Mouse (Mus musculus): ENCODE measurements around the gene Copz1.

Gene Copz1

DNA sequence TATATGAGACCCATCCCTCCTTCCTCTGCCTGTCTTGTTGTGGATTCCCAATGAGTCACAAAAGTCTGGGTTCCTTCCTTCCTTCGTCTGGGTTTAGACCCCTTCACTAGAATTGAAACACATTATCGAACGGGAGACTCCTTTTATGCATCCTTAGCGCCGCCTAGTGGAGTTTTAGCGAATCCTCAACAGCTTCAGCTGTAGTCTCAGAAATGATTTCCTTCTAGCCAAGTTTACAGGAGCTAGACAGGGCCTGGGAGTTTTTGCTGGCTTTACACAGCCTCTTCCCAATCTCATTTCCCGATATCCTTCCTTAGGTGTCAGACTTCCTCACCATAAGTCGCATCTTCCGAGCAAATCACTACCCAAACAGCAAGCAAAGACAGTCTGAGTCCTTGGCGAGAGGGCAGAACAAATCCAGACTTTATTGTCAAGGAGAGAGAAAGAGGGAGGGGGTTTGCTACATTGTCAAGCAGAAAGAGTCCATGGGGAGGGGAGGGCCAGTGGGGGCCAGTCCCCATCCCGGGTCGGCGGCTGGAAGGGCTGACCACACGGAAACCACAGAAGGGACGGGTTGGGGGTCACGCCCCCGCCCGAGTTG lies 41.1 kb downstream of the Copz1 start:
- peak in 1 of 2 experiments; percentile 58 for DNase-seq

DNA sequence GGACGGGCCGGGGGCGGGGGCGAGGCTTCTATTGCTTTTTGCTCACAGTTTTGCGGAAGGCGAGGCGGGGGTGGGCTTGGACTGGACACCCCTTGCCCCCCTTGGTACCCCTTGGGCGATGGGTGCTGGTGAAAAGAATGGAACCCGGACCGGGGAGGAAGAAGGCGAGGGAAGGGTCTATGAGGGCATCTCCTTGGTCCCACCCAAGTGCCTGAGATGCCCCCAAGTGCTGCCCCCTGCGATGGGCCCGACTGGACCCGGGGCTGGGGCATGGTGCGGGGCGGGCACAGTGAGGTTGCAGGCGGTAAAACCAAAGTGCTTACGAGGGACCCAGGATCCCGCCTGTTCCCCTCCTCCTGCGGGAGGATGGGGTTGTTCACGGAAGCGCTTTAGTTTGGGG lies 41.7 kb downstream of the Copz1 start:
- DNase-seq: no peak

DNA sequence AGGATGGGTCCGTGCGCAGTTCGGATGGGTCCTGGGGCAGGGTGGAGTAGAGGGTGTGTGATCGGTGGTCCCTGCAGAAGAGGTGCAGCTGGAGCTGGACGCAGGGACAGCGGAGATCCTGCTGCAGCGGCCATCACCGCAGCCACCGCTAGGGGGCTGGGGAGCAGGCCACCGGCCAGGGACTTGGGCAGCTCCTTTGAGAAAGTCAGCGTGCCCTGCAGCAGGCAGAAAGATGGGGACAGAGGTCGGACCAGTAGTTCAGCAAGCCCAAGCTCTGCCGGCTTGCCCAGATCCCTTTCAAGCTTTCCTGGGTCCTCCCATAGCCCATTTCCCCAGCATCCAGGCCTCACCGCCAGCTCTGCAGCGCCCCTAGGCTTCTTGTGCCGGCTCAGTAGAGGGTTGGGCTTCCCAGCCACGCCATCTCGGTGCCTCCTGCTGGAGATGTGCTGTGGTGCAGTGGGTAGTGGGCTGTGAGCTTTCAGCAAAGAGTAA lies 42.5 kb downstream of the Copz1 start:
- peak; percentile 70 to 76 for DNase-seq

DNA sequence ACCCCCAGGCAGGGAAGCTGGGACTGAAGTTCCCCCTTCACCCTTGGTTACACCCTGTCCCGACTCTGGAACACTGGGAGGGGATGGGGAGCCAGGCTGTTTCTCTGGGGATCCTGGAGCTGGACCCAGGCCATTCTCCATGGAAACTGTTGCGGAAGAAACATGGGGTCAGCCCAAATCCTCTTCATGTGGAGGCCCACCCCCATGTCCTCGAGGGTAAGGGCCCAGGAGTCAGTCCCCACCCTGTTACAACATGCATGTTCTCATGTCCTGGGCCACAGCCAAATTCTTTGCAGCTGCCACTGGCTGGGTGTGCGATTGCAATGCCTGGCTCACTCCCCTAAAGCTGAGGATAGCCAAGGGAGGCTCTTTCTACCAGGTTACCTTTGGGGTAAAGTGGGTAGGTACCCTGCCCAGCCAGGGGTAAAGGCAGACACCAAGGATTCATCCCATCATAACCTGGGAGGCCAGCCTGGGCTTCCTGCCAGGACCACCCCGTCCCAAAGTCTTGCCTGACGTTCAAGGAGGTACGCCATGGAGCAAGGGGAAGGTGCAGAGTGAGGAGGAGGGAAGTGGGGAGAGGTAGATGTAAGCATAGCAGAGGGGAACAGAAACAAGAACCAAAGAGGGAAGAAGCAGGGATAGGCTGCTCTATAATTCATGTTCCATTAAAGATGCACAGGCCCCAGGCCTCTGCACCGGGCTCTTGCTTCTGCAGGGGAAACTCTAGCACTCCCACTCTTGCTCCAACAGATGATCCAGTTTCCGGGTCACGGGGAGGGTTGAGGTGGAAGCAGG lies 43.7 kb downstream of the Copz1 start:
- no peak for DNase-seq

DNA sequence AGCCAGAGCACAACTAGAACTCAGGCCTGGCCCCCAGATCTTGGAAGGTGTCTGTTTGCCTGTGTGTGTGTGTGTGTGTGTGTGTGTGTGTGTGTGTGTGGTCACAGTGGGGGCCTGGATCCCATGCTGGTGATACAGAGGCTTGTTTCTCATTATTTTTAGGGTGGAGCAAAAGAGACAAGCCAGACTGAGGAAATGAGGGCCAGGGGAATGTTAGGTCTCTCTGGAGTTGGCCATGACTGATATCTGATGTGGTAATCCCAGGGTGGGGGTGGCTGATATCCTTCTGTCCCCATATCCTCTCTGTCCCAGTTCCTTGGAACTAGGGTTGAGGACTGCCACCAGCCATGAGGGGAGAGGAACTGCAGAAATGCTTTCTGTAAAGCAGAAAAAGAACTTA lies 44.6 kb downstream of the Copz1 start:
- no peak for DNase-seq

DNA sequence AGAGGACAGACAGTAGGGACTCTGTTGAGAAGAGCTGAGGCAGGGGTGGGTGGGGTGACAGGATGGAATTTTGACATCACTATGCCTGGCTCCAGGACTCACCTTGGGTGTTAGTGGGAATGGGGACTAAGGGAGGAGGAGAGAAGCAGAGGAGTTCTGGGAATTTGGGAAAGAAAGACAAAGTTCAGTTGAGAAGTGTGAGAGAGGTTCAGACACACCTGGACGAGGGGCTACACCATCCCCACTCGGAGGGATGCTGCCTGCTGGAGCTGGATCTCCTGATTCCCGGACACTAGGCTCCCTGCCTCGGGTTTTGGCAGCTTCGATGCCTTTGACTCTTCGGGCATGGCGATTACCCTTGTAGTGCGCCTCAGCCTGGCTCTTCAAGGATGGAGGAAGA lies 45.2 kb downstream of the Copz1 start:
- DNase-seq: no peak

DNA sequence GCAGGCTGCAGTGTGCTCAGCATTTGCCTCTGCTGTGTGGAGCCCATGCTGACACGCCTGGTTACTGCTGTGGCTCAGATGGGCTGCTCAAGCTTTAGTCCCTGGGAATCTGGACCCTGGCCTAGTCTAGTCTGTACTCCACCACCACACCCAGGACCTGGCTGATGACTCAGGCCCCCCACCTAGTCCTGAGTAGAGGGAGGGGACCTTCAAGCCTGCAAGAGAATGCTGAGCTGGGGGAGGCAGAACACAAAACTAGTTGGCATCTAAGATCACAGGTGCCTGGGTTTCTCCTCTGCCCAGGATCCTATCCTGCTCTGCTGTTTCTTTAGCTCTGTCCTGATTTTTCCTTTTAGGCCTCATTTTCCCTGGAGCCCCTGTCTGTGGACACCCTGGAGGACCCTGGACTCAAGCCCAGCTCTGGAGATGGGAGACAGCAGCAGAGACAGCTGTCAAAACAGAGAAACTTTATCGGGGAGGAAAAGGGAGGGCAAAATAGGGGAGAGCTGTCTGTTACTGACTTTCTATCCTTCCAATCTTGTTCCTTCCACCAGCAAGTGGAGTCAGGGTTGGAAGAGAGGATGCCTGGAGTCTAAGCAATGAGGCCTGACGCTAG lies 45.8 kb downstream of the Copz1 start:
- peak in 1 of 2 experiments; percentile 26 for DNase-seq

DNA sequence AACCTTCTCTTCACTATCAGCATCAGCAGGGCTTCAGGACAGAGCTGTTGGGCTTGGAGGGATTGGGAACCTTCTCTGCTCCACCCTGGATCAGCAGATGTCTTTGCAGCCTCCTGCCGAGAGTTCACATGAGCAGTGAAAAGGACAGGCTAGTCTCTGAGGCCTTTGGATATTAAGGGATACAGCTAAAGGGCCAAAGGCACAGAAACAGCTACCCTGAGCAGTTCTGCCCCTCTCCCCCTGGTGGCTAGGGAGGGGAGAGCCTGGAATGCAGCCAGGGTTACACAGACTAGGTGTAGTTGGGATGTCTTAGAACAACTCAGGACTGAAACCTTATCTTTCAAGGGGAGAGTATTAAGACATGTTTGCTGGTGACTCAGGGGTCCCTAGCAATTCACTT lies 48.6 kb downstream of the Copz1 start:
- DNase-seq: peak; percentile 43 to 55

DNA sequence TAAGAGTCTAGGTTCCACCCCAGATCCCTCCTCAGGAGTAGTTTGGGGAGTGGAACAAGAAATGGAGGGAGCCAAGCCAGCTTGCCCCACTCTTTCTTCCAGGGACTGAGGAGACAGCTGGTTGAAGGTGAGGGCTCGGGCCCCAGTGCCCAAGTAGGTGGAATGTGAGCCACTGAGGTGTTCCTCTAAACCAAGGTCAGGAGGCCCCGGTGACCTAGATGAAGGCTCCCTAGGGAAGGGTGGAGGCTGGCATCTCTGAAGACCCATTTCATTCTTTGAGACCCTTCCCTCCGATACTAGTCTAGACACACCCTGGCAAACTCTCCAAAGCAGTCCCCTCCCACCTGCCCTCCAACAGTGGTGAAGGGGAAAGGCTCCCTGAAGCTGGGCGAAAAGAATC lies 49.9 kb downstream of the Copz1 start:
- peak in 1 of 2 experiments; percentile 25 for DNase-seq

DNA sequence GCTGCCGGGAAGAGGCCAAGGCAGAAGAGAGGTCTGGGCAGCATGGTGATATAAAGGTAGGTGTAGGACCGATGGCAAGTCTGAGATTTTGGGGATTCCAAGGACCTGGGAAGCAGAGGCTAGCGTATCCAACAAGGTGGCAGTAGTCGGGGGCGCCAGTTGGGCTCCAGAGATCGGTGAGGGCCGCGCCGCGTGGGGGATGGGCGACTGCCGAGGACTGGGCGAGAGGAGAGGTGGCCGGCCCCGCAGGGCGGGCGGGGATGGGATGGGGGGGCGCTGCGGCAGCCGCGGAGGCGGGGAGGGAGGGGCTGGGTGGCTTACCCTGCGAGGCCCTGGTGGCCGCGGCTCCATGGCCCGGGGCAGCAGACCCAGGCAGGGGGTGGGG lies 50.5 kb downstream of the Copz1 start:
- peak; percentile 69 to 75 for DNase-seq

DNA sequence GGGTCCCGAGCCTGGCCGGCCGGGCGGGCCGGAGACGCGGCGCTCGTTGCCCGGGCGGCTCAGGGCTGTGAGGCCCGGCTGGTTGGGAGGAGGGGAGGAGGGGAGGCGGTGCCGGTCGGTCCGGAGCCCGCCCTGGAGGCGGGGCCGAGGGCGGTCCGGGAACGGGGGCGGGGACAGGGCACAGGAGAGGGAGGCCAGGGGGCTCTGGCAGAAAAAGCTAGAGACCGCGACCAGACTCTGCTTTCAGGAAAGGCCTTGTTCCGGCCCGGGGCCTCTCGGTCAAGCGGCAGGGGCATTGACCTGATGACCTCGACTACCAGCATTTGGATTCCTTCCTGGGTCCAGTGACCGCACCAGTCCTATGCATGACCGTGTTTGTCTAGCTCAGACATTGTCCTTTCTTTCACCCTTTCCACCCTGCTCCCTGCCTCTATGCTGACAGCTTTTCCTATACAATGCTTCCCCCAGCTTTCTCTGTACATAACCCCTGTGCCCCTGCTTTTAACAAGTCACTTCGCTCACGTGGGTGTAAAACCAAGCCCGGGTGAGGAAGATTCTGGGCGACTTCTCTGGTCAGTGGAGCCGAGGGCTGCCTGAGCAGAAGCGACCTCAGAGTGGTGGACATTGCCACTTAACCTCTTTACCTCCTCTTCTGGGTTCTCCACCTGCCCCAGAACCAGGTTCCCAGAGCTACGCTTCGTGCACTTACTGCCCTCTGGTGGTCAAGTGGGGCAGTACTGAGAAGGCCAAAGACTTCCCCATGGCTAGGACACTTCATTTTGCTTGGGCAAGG lies 51.1 kb downstream of the Copz1 start:
- DNase-seq: peak; percentile 86 to 88

DNA sequence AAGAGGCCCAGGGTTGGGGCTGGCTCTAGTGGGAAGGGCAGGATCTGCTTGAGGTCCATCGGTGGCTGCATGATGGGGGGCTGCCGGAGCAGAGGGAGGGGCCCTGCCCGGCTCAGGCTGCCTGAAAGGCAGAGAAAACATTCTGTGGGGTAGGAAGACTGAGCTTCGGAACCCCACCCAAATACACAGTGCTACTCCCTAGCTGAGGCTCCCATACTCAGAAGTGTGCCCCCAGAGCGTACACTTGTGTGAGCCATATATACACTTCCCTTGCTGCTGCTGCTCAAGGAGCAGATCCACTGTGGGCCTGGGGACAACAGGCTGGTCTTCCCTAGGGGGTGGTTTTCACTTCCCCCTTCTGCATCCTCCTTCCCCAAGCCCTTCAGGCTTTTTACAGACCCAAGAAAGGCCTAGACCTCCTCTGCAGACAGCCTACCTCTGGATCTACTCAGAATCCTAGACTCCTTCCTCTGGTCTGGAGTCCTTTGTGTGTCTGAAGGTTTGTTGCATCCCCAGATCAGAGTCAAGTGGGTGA lies 60.6 kb downstream of the Copz1 start:
- no peak for DNase-seq

DNA sequence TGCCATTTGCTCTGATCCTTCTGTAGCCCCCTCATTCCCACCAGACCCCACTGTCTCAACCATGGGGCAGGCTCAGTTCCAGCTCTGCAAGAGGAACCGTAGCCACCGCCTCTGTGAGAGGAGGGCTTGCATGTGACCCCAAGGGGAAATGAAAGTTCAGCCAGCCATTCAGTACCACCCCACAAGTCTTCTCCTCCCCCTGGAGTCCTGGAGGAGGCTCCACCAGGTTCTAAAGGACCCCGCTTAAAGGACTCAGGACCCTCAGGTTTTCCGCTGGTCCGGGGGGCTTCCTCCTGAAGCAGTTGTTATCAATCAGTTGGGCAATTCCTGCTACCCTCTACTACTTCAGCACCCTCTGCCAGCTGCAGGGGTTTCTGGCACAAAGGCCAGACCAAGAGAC lies 61.2 kb downstream of the Copz1 start:
- no peak for DNase-seq

DNA sequence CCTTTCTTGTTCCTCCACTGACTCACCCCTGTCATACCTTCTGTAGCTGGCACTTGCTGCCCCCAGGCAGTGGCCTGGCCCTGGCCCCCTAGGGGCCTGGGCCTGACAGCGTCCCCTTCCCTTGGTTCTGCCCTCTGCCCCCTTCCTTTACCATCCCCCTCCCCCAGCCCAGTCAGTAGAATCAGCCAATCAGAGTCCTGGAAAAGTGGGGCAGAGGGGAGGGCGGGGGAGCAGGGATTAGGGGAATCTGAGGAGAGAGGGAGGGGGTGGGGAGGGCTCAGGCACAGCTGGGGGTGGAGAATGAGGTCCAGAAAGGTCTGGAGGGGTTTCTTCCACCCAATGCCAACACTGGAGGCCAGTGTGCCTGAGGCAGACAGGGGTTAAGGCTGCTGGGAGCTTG lies 61.7 kb downstream of the Copz1 start:
- no peak for DNase-seq

DNA sequence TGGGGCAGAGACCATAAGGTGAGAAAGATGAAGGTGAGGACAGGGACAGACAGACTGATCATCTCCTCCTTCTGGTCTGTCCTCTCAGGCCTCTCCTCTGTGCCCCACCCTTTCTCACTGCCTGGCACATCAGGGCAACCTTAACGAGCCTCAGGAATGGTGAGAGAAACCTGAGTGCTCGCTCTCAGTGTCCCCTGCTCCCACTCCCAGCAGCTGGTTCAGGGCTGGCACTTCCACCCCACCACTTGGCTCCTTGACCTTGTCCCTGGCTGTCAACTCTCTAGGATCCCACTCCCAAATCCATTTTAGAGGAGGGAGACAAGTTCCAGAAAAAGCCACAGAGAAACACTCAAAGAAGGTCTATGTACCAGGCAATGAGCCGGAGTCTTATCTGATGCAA lies 62.5 kb downstream of the Copz1 start:
- DNase-seq: no peak

DNA sequence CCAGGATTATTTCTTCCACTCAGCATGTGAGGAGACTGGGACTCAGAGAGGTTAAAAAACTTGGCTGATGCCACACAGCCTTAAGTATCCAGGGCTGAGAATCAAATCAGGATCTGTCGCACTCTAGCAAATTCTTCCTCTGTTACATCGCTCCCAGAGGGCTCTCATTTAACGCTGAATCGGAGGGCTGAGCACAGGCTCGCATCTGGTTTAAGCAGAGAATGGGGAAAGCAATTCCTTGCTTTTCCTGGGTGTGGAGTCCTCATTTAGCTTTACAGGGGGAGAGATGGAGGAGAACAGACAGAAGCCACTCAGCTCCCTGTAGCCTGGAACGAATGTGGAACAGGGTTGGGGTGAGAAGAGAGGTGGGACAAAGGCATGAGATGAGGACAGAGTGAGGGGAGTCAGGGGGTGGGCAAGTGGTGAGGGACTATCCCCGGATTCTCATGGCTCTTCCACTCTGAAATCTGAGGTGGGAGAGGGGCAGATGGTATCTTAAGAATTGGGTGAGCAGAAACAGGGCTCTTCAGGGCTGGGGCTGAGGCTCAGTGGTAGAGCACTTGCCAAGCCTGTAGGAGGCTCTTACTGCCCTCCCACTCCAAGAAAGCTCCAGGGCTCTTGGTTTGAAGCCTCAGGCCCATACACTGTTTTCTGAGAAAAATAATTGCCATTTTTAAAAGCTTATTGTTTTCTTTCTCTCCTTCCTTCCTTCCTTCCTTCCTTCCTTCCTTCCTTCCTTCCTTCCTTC lies 63.1 kb downstream of the Copz1 start:
- DNase-seq: no peak

DNA sequence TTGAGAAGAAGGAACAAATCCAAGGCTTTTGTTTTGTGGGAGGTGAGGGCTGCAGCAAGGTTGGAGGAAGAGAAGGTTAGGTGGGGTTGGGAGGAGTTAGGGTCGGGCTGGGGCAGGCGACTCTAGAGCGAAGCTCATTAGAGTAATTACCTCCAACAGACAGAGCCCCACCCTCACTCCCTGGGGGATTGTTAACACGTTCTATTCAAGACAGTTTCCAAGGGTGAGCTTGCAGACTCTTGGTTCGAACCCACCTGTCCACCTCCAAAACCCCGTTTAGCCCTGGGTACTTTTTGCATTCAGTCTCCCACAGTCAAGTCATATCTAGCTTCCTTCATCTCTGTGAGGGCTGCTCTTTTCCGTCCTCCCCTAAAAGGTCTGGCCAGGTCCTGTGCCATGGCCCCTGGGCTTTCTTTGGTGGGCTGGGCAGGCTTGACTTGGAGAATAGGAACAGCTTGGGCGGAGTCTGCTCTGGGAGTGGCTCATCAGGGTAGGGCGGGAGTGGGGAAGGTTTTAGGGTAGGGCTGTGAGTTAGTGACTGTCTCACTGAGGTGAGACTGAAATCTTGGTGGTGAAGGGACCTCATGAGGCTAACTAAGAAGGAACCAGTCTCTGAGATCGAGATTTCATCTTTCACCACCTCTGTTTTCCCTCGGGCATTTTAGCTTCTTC lies 64.6 kb downstream of the Copz1 start:
- DNase-seq: no peak

DNA sequence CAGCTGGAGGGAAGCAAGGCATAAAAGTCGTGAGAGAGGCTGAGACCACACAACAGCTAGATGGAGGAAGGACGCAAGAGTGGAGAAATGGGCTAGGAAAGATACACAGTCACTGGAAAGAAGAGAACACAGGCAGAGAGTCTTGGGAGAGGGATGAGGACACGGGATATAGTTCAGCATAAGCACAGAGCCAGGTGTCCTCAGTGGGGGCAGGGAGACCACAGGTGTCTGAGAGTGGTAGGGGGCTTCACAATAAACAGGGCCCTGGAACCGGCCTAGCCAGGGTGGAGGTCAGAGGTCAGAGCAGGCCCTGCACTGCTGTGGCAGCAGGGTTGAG lies 66.3 kb downstream of the Copz1 start:
- DNase-seq: no peak

DNA sequence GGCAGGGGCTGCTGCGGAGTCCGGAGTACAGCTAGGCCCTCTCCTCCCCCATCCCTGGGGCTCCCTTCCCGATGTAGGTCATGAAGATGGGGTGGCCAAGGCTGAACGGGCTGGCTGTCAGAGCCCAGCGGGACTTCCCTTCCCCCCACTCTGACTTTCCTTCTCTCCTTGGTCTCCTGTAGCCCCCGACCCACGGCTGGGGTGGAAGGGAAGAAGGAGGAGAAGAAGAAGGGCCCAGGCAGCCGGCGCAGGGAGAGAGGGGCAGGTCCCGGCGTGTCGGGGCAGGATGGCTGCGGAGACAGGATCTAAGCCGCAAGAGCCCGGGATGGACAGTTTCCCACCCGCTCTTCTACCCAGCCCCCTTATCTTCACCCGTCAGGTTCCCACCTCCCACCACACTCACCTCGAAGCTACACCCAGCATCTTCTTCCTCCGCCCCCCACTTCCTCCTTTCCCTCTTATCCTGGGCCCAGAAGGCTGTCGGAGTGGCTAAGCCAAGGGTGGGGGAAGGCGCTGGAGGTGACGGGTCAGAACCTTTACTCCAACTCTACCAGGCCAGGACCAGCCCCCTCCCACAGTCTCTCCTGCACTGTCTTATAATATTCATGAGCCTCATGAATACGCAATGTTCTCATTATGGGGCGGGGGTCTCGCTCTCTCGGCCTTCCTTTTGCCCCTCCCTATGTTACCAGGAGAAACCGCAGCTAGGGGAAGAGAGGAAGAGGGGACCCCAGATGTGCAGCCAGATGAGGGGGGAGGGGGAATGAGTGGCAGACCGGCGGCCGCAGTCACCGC lies 66.8 kb downstream of the Copz1 start:
- no peak for DNase-seq

DNA sequence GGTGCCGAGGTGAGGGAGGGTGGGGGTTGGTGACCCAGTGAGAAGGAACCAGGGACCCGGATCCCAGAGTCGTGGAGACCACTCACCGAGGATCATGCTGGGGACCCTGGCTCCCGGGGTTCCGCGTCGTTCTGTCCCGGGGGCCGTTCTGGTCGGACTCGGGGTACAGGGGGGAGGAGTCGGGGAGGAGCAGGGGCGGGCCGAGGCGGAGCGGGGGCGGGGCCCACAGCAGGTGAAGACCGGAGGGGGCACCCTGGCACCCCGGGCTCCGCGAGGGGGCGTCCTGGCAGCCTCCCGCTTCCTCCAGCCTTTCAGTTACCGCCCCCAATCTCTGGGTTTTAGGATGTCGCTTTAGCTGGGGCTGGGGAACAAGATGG lies 67.4 kb downstream of the Copz1 start, which contains the start of gene Zfp385a:
Gene Zfp385a (minus strand): TSS at position 133 of the 377 bp plus-strand sequence.
- DNase-seq: peak in 1 of 2 experiments; percentile 61

DNA sequence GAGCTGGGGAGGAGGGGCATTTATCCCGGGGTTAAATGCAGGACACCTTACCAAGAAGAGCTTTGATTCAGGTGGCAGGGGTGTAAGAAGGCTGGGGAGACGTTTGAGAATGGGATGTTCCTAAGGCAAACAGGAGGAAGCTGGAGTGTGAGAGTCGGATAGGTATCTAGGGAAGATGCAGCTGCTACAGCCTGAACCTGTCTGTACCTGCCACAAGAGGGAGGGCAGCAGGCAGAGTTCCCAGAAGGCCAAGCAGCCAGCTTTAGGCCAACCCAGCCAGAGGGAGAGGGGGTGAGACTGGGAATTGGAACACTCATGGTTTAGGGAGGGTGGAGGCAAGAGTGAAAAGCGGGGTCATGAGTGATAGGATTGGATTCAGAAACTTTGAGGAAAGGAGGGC lies 68.3 kb downstream of the Copz1 start:
- no peak for DNase-seq
